Mouse (Mus musculus): ENCODE measurements at regions not wholly inside any gene's neighbourhood (a gene's known extent, or its start where the extent isn't known, plus 50 kb on each side); places are given as distances from the start of the nearest gene placed in this dataset.

DNA sequence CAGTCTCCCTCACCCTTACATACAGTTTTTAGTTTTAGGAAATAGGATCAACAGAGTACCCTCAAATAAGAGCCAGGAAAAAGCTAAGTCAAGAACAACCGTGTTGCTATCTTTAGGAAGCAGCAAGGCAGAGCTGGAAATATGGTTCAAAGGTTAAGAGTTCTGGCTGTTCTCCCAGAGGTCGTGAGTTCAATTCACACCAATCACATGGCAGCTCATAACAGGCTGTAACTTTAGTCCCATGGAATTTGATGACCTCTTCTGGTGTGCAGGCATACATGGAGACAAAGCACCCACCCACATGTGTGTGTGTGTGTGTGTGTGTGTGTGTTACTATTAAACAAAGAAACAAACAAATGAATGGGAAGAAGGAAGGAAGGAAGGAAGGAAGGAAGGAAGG, 205.0 kb upstream of the Prkcq start:
- TF ChIP-seq EP300 (IDR thresholded peaks at IDR 0.05) = no peak
- TF ChIP-seq CTCF (IDR thresholded peaks at IDR 0.05) = no peak
